Mouse (Mus musculus) lung, adult 2 months (tissue): ENCODE measurements around the gene Nudt3.

ENCODE experiments used
- CTCF ChIP-seq: fragments of 200-500 bp; IDR thresholded peaks from 2 replicates; pipeline ENCODE4 v1.5.1; 2011; ENCODE audit warnings: mild to moderate bottlenecking, low read length, control low read depth; ENCODE audit not compliant: insufficient read depth
- POLR2A ChIP-seq: fragments of 200-500 bp; IDR thresholded peaks from 2 replicates; pipeline ENCODE4 v1.6.1; 2011; ENCODE audit warnings: low read depth, mild to moderate bottlenecking, control low read depth, low read length, borderline replicate concordance; ENCODE audit errors: extremely low read depth

GRCm38 (mm10) chr17:27596376-27597190, 26.7 kb downstream of the Nudt3 start:
- no peak for TF ChIP-seq CTCF
- no peak for TF ChIP-seq POLR2A
